Mouse (Mus musculus): Measurements from ENCODE around the gene Gm21663. TPM values are rescaled to one million over a fixed set of nuclear protein-coding genes. Genes with fewer than 3 reads are reported as not detected.
"Not testable (repeated sequence)": the region's sequence is repeated elsewhere in the genome, so short reads cannot be mapped to it uniquely, and the experiment has no call there.

Gene Gm21663
- 0.24 and 0.27 TPM in 2 replicates for polyA plus RNA-seq (2016; fragmentation: Nextera tagmentation; extraction: Ambion mirVana)

DNA sequence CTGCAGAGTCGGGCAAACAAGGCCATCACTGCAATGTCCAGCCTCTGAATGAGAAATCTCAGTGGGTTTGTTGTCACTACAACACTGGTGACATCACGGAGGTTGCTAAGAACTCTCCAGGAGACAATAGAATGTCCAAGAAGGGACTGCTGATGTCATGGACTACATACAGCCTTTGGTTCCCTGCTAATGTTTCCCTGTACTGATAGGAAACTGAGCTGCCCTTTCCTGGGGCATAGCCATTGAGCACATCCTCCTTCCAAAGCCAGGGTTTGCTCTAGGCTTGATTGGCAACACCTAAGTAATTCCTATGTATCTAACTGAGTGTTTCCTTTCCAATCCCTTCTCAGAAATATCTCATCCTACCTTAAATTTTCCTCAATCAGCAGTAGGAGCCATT lies at the start of gene Gm21663:
Gene Gm21663 (minus strand): TSS at position 101 of the 400 bp plus-strand sequence.
- ATAC-seq (ENCODE audit: insufficient number of reproducible peaks, low FRiP score); H3K27me3 ChIP-seq (replicated peaks); H3K27ac ChIP-seq (ENCODE audit: poor library complexity, severe bottlenecking); H3K4me3 ChIP-seq; H3K9ac ChIP-seq; H3K9me3 ChIP-seq (replicated peaks); H3K4me1 ChIP-seq (replicated peaks); H3K36me3 ChIP-seq; H3K4me2 ChIP-seq: not testable (repeated sequence)
- WGBS = 50% methylated on average over 2 of the region's 2 CpGs

DNA sequence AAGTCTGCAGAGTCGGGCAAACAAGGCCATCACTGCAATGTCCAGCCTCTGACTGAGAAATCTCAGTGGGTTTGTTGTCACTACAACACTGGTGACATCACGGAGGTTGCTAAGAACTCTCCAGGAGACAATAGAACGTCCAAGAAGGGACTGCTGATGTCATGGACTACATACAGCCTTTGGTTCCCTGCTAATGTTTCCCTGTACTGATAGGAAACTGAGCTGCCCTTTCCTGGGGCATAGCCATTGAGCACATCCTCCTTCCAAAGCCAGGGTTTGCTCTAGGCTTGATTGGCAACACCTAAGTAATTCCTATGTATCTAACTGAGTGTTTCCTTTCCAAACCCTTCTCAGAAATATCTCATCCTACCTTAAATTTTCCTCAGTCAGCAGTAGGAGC lies 46.4 kb upstream of the Gm21663 start, which contains the start of gene Gm21698:
Gene Gm21698 (minus strand): TSS at position 101 of the 400 bp plus-strand sequence.
- not testable (repeated sequence) for H3K4me1 ChIP-seq (replicated peaks); H3K9me3 ChIP-seq (replicated peaks); H3K27me3 ChIP-seq (replicated peaks); ATAC-seq (ENCODE audit: insufficient number of reproducible peaks, low FRiP score); H3K36me3 ChIP-seq; H3K27ac ChIP-seq (ENCODE audit: poor library complexity, severe bottlenecking); H3K4me2 ChIP-seq; H3K4me3 ChIP-seq; H3K9ac ChIP-seq
- no CpG with 5 or more reads among the region's 3 CpGs for WGBS

DNA sequence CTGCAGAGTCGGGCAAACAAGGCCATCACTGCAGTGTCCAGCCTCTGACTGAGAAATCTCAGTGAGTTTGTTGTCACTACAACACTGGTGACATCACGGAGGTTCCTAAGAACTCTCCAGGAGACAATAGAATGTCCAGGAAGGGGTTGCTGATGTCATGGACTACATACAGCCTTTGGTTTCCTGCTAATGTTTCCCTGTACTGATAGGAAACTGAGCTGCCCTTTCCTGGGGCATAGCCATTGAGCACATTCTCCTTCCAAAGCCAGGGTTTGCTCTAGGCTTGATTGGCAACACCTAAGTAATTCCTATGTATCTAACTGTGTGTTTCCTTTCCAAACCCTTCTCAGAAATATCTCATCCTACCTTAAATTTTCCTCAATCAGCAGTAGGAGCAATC lies 30.4 kb upstream of the Gm21663 start, which contains the start of gene Gm21680:
Gene Gm21680 (minus strand): TSS at position 101 of the 400 bp plus-strand sequence.
- not testable (repeated sequence) for H3K9ac ChIP-seq; H3K4me3 ChIP-seq; H3K4me1 ChIP-seq (replicated peaks); H3K27ac ChIP-seq (ENCODE audit: poor library complexity, severe bottlenecking); H3K36me3 ChIP-seq; H3K27me3 ChIP-seq (replicated peaks); H3K9me3 ChIP-seq (replicated peaks); H3K4me2 ChIP-seq; ATAC-seq (ENCODE audit: insufficient number of reproducible peaks, low FRiP score)
- WGBS = no CpG with 5 or more reads among the region's 2 CpGs

DNA sequence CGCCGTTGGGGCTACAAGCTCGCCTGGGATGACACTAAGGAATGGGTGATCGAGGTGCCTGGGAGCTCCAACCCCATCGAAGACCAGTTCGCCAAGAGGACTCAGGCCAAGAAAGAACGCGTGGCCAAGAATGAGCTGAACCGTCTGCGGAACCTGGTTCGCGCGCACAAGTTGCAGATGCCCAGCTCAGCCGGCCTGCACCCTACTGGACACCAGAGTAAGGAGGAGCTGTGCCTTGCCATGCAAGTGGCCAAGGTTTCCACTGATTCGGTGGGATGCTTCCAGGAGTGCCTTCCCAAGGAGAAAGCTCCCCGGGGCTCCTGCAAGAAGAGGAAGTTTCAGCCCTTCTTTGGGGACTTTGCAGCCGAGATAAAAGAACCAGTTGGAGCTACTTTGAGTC lies 14.9 kb upstream of the Gm21663 start:
- H3K9me3 ChIP-seq (replicated peaks); H3K36me3 ChIP-seq; H3K27ac ChIP-seq (ENCODE audit: poor library complexity, severe bottlenecking); H3K9ac ChIP-seq; H3K4me1 ChIP-seq (replicated peaks); ATAC-seq (ENCODE audit: insufficient number of reproducible peaks, low FRiP score): not testable (repeated sequence)
- peak overlapping the region; percentile 34 for H3K4me3 ChIP-seq
- H3K4me2 ChIP-seq = peak overlapping the region; percentile 60
- WGBS = 39% methylated on average over 17 of the region's 17 CpGs
- H3K27me3 ChIP-seq (replicated peaks) = peaks cover 11% of the 10 kb centered on the region

DNA sequence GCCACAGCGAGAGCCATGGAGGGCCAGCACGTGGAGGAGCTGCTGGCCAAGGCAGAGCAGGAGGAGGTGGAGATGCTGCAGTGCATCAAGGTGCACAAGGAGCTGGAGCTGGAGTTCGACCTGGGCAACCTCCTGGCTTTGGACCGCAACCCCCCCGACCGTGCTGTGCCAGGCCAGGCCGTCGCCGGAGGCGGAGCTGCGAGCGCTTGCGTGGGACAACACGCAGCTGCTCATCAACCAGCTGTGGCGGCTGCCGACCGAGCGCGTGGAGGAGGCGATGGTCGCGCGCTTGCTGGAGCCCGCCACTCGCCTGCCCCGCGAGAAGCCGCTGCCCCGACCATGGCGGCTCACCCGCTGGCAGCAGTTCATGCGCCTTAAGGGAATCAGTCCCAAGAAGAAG lies 14.4 kb upstream of the Gm21663 start:
- H3K9ac ChIP-seq; H3K9me3 ChIP-seq (replicated peaks); H3K4me1 ChIP-seq (replicated peaks); H3K27ac ChIP-seq (ENCODE audit: poor library complexity, severe bottlenecking); ATAC-seq (ENCODE audit: insufficient number of reproducible peaks, low FRiP score); H3K36me3 ChIP-seq: not testable (repeated sequence)
- Histone ChIP-seq H3K4me3 (peak overlapping the region; percentile 34), H3K4me2 (peak overlapping the region; percentile 60), H3K27me3 (replicated peaks) (peaks cover 11% of the 10 kb centered on the region)
- 23% methylated on average over 32 of the region's 32 CpGs for WGBS

DNA sequence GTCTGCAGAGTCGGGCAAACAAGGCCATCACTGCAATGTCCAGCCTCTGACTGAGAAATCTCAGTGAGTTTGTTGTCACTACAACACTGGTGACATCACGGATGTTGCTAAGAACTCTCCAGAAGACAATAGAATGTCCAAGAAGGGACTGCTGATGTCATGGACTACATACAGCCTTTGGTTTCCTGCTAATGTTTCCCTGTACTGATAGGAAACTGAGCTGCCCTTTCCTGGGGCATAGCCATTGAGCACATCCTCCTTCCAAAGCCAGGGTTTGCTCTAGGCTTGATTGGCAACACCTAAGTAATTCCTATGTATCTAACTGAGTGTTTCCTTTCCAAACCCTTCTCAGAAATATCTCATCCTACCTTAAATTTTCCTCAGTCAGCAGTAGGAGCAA lies 12.1 kb upstream of the Gm21663 start, which contains the start of gene Gm21671:
Gene Gm21671 (minus strand): TSS at position 101 of the 400 bp plus-strand sequence.
- not testable (repeated sequence) for H3K4me3 ChIP-seq; H3K27ac ChIP-seq (ENCODE audit: poor library complexity, severe bottlenecking); H3K9ac ChIP-seq; H3K4me2 ChIP-seq; H3K4me1 ChIP-seq (replicated peaks); ATAC-seq (ENCODE audit: insufficient number of reproducible peaks, low FRiP score); H3K36me3 ChIP-seq; H3K9me3 ChIP-seq (replicated peaks)
- H3K27me3 ChIP-seq (replicated peaks) = peaks cover 11% of the 10 kb centered on the region
- 77% methylated on average over 2 of the region's 2 CpGs for WGBS

DNA sequence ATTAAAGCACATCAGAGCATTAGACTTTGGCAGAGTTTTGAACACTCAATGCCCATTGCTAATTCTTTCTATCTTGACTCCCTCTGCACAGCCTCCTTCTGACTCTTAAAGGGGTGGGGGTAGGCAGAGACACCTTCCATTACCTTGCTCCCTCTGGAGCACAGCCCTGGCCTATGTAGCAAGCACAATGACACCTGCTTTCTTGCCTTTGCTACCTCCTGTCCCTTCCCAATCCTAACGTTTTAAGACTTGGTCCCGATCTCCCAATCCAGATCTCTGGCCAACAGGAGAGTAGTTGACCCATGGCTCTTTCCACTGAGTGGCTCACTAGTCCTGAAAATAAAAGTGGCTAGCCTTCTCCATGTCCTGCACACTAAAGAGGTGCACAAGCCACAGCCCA lies 3.2 kb upstream of the Gm21663 start:
- H3K36me3 ChIP-seq; H3K9ac ChIP-seq; H3K4me1 ChIP-seq (replicated peaks); H3K27me3 ChIP-seq (replicated peaks); H3K9me3 ChIP-seq (replicated peaks); H3K4me3 ChIP-seq; H3K4me2 ChIP-seq; ATAC-seq (ENCODE audit: insufficient number of reproducible peaks, low FRiP score); H3K27ac ChIP-seq (ENCODE audit: poor library complexity, severe bottlenecking): not testable (repeated sequence)
- 76% methylated on average over 2 of the region's 2 CpGs for WGBS

DNA sequence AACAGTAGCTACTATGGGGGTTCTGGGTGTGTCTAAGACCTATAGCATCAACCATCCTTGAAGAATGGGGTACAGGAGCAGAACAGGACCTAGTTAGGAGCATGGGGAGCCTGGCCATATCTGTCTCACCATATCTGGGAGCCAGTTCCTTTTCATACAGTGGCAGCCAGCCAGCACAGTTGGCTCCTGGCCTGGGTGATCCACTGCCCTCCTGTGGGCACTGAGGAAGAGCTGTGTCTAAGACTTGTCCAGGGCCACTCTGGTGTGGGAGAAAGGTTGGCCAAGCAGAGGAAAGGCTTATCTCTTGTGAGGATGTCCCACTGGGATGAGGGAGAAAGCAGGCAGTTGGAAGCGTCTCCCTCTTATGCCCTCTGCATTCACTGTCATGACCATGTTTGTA lies 50.9 kb downstream of the Gm21663 start:
- WGBS = 72% methylated on average over 1 of the region's 1 CpGs
- Histone ChIP-seq H3K27me3 (replicated peaks) (no peaks in the 10 kb centered on the region), H3K9ac (no peak overlapping the region), H3K36me3 (no peaks in the 10 kb centered on the region), H3K27ac (ENCODE audit: poor library complexity, severe bottlenecking) (no peak overlapping the region), H3K4me1 (replicated peaks) (0 out of 2 replicates have a peak, but pooled peaks cover 6% of the 10 kb centered on the region), H3K9me3 (replicated peaks) (0 out of 2 replicates have a peak, but pooled peaks cover 2% of the 10 kb centered on the region), H3K4me2 (no peak overlapping the region), H3K4me3 (no peak overlapping the region)
- no peak for ATAC-seq (ENCODE audit: insufficient number of reproducible peaks, low FRiP score)

DNA sequence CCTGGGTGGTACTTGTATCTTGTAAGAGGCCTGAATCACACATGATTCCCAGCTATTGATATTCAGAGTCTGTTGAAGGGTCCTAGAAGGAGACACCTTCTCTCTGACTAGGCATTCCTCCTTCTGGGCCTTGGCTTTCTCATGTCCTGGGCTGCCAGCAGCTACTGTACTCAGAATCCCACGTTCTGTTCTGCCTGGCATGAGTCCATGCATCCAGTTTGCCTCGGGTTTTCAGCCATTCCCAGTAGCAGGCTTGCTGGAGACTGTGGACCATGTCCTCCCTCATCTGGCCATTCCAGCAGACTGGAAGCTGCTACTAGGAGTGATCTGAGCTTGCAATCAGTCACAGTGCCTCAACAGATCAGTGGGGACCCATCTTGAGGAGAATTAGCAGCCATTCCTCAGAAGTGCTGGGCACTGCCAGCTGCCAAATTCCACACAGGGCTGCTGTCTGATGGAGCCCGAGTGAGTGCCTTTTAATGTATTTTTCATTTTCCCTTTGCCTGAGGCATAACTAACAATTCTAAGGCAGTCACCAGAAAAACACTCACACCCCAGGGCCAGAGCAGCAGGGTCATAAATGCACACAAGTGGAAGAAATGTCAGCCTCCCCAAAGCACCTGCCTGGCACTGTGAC lies 52.3 kb downstream of the Gm21663 start:
- Histone ChIP-seq H3K4me2 (no peak overlapping the region), H3K9me3 (replicated peaks) (peaks cover 15% of the 10 kb centered on the region), H3K9ac (no peak overlapping the region), H3K4me3 (no peak overlapping the region), H3K27me3 (replicated peaks) (no peaks in the 10 kb centered on the region), H3K4me1 (replicated peaks) (0 out of 2 replicates have a peak, but pooled peaks cover 6% of the 10 kb centered on the region), H3K36me3 (no peaks in the 10 kb centered on the region), H3K27ac (ENCODE audit: poor library complexity, severe bottlenecking) (no peak overlapping the region)
- 54% methylated on average over 3 of the region's 3 CpGs for WGBS
- no peak for ATAC-seq (ENCODE audit: insufficient number of reproducible peaks, low FRiP score)

DNA sequence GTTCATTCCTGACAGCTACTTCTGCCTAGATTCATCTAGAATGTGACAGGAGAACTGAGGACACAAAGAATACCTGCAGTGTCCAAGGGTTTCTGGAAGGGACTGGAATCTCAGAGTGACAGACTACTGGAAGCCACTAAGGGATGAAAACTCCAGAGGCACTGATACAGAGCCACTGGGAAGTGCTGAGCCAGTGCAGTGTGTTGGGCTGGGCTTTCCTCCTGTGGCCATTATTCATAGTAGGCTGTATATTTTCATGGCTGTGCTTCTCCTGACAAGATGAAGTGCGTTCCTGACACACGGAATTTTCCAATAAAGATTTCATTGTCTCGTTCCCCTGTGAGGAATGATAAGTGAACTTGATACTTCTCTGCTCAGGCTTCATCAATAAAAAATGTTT lies 55.5 kb downstream of the Gm21663 start:
- no peaks in the 10 kb centered on the region for H3K36me3 ChIP-seq
- WGBS = 70% methylated on average over 3 of the region's 3 CpGs
- H3K27ac ChIP-seq (ENCODE audit: poor library complexity, severe bottlenecking) = no peak overlapping the region
- H3K4me3 ChIP-seq = no peak overlapping the region
- no peaks in the 10 kb centered on the region for H3K27me3 ChIP-seq (replicated peaks)
- ATAC-seq (ENCODE audit: insufficient number of reproducible peaks, low FRiP score) = no peak
- H3K4me2 ChIP-seq = no peak overlapping the region
- H3K9ac ChIP-seq = no peak overlapping the region
- 0 out of 2 replicates have a peak, but pooled peaks cover 6% of the 10 kb centered on the region for H3K4me1 ChIP-seq (replicated peaks)
- H3K9me3 ChIP-seq (replicated peaks) = peaks cover 20% of the 10 kb centered on the region
